Comparison of ENCODE assay signal across 26 mouse cellular contexts in genomic region chr3:58521361-58521760, GRCm38 (mm10).
"Had no signal": no experiment of that assay in that cellular context is flagged by ENCODE, and none has a peak within 500 bp of the region (broad histone marks: within the 10 kb centered on the region; RNA-seq: fewer than 3 reads in every experiment).

No protein-coding gene starts in this region.

- ATAC-seq: hindbrain, embryonic 16.5 days; inflammation-experienced regulatory T-cells, adult 6 months; intestine, embryonic 15.5 days; intestine, postnatal 0 days; liver, embryonic 12.5 days had no signal

- H3K4me3 ChIP-seq: gastrocnemius, adult 2 months; heart, embryonic 10.5 days; heart, embryonic 12.5 days; hindbrain, embryonic 10.5 days; hindbrain, embryonic 12.5 days; intestine, embryonic 15.5 days; limb, embryonic 13.5 days; limb, embryonic 15.5 days; liver, embryonic 12.5 days had no signal

- H3K27ac ChIP-seq: gastrocnemius, adult 2 months; heart, embryonic 10.5 days; hindbrain, embryonic 10.5 days; hindbrain, embryonic 12.5 days; hindbrain, embryonic 14.5 days; intestine, embryonic 15.5 days; limb, embryonic 13.5 days; limb, embryonic 15.5 days; liver, embryonic 12.5 days; liver, embryonic 14.5 days had no signal

- H3K4me1 ChIP-seq: intestine, embryonic 15.5 days had no signal

- H3K27me3 ChIP-seq: heart, embryonic 12.5 days; hindbrain, embryonic 12.5 days; intestine, embryonic 15.5 days; limb, embryonic 13.5 days; limb, embryonic 15.5 days; liver, embryonic 12.5 days had no signal

- DNase-seq: gastrocnemius, adult 2 months; gastrocnemius, postnatal 10 days; gastrocnemius, postnatal 25 days; heart, postnatal 10 days; heart, postnatal 4 days; kidney, adult 18-20 months; kidney, adult 8-10 months; kidney, postnatal 10 days; kidney, postnatal 25 days; kidney, postnatal 4 days; layer of hippocampus, adult 9-11 months; layer of hippocampus, postnatal 36 days; left cerebral cortex, postnatal 4 days had no signal

- H3K9ac ChIP-seq: heart, embryonic 12.5 days; hindbrain, embryonic 12.5 days; hindbrain, embryonic 14.5 days; intestine, embryonic 15.5 days; limb, embryonic 13.5 days; limb, embryonic 15.5 days; liver, embryonic 12.5 days; liver, embryonic 14.5 days had no signal
